Mouse (Mus musculus) E14TG2a.4 (cell line): ENCODE measurements around the gene Bbs9.
A peak's percentile ranks its signal among the peaks of the same experiment; 100 is the strongest.

Experiments
- CTCF ChIP-seq: conservative IDR thresholded peaks from 2 replicates; pipeline ENCODE4 v1.5.1; 2014; ENCODE audit warnings: low read length
- NANOG ChIP-seq: IDR thresholded peaks from 2 replicates; pipeline ENCODE4 v1.6.1; 2014; ENCODE audit warnings: borderline replicate concordance, low read length, mixed read lengths
- POU5F1 ChIP-seq: IDR thresholded peaks from 2 replicates; pipeline ENCODE4 v1.6.1; 2014; ENCODE audit warnings: low read length, borderline replicate concordance

DNA sequence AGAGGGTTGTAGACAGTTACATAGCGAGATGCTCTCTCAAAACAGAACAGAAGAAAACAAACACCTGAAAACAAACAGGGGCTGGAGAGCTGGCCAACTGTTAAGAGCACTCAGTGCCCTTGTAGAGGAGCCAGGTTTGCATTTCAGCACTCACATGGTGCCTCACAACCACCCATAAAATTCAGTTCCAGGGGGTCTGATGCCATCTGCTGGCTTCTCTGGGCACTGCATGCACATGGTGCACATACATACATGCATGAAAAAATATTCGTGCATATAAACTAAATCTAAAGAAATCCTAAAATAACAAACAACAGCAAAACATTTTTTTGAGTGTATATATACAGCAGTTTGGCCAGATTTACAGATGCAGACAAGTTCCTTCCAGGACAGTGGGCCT lies 228.0 kb downstream of the Bbs9 start:
- TF ChIP-seq CTCF (peak; percentile 85), POU5F1 (no peak), NANOG (no peak)
